Mouse (Mus musculus): ENCODE data around the gene Dpm3. TPM values are rescaled to one million over a fixed set of nuclear protein-coding genes. Genes with fewer than 3 reads are reported as not detected.
"Not testable (repeated sequence)": the region's sequence is repeated elsewhere in the genome, so short reads cannot be mapped to it uniquely, and the experiment has no call there.

Gene Dpm3
- 10 to 100 TPM; 54.0 to 59.7 TPM for total RNA-seq (2021)

- intact Hi-C loops (cut with DNase I) = no loop called here
- DNase-seq = no peak
These were observed at the start of gene Dpm3 for GRCm38 (mm10) chr3:89259076-89259475. Gene Dpm3, plus strand, starts transcription at chr3:89259358.

GRCm38 (mm10) chr3:89209731-89210130, 49.4 kb upstream of the Dpm3 start:
- intact Hi-C loops (cut with DNase I) = loop anchor here (5.0 kb wide), 1 partner anchor 117 kb away; the partner anchor contains the start of gene Rusc1
- no peak for DNase-seq

GRCm38 (mm10) chr3:89210162-89210561, 49.0 kb upstream of the Dpm3 start:
- DNase-seq = no peak
- intact Hi-C loops (cut with DNase I) = loop anchor here (5.0 kb wide), 1 partner anchor 118 kb away; the partner anchor contains the start of gene Rusc1

GRCm38 (mm10) chr3:89210731-89211130, 48.4 kb upstream of the Dpm3 start:
- DNase-seq = no peak
- intact Hi-C loops (cut with DNase I) = loop anchor here (5.0 kb wide), 1 partner anchor 118 kb away; the partner anchor contains the start of gene Rusc1

- peak; percentile 95 for DNase-seq
- intact Hi-C loops (cut with DNase I) = loop anchor here (5.0 kb wide), 1 partner anchor 122 kb away; the partner anchor contains the start of gene Rusc1
These were observed 45.2 kb upstream of the Dpm3 start for GRCm38 (mm10) chr3:89213803-89214530.

- intact Hi-C loops (cut with DNase I) = loop anchor here (5.0 kb wide), 1 partner anchor 123 kb away; the partner anchor contains the start of gene Rusc1
- no peak for DNase-seq
These were observed 44.3 kb upstream of the Dpm3 start, which contains the start of gene Thbs3 for GRCm38 (mm10) chr3:89214681-89215411. Gene Thbs3, plus strand, starts transcription at chr3:89215180.

GRCm38 (mm10) chr3:89215853-89216252, 43.3 kb upstream of the Dpm3 start:
- intact Hi-C loops (cut with DNase I) = no loop called here
- DNase-seq = peak; percentile 89

GRCm38 (mm10) chr3:89216407-89216806, 42.8 kb upstream of the Dpm3 start:
- intact Hi-C loops (cut with DNase I); DNase-seq: not testable (repeated sequence)

- no peak for DNase-seq
- intact Hi-C loops (cut with DNase I) = no loop called here
These were observed 40.9 kb upstream of the Dpm3 start for GRCm38 (mm10) chr3:89218271-89218670.

GRCm38 (mm10) chr3:89219546-89219945, 39.6 kb upstream of the Dpm3 start:
- DNase-seq = no peak
- intact Hi-C loops (cut with DNase I) = no loop called here

- intact Hi-C loops (cut with DNase I) = no loop called here
These were observed 38.0 kb upstream of the Dpm3 start for GRCm38 (mm10) chr3:89221167-89221566.

GRCm38 (mm10) chr3:89224796-89225195, 34.4 kb upstream of the Dpm3 start:
- no peak for DNase-seq
- intact Hi-C loops (cut with DNase I) = no loop called here

More at GRCm38 (mm10) chr3:89221167-89221566, 38.0 kb upstream of the Dpm3 start:
- DNase-seq = no peak

GRCm38 (mm10) chr3:89225321-89225815, 33.8 kb upstream of the Dpm3 start:
- intact Hi-C loops (cut with DNase I) = no loop called here
- DNase-seq = no peak

GRCm38 (mm10) chr3:89225918-89226317, 33.2 kb upstream of the Dpm3 start:
- intact Hi-C loops (cut with DNase I) = no loop called here
- no peak for DNase-seq

- intact Hi-C loops (cut with DNase I) = no loop called here
- DNase-seq = no peak
These were observed 32.8 kb upstream of the Dpm3 start for GRCm38 (mm10) chr3:89226361-89226760.

GRCm38 (mm10) chr3:89226900-89227299, 32.3 kb upstream of the Dpm3 start, which contains the start of gene Mtx1:
Gene Mtx1, minus strand, starts transcription at chr3:89227088.
- no peak for DNase-seq
- intact Hi-C loops (cut with DNase I) = no loop called here

- peak; percentile 86 for DNase-seq
- intact Hi-C loops (cut with DNase I) = no loop called here
These were observed 31.6 kb upstream of the Dpm3 start for GRCm38 (mm10) chr3:89227307-89228179.

GRCm38 (mm10) chr3:89228180-89228549, 31.0 kb upstream of the Dpm3 start:
- intact Hi-C loops (cut with DNase I) = no loop called here
- peak; percentile 87 for DNase-seq

- intact Hi-C loops (cut with DNase I) = no loop called here
- DNase-seq = no peak
These were observed 30.3 kb upstream of the Dpm3 start, which contains the start of gene Muc1 for GRCm38 (mm10) chr3:89228836-89229235. Gene Muc1, plus strand, starts transcription at chr3:89229057.

GRCm38 (mm10) chr3:89229276-89229675, 29.9 kb upstream of the Dpm3 start:
- intact Hi-C loops (cut with DNase I) = no loop called here
- DNase-seq = no peak
